Mouse (Mus musculus) thymus, postnatal 4 days (tissue): ENCODE results near the gene Pspn.

Experiments used
- DNase-seq: peaks from one replicate; pipeline ENCODE4 v3.0.0; 2021

Pspn gene

GRCm38 (mm10) chr17:56958667-56959066 lies 41.2 kb downstream of the Pspn start:
- no peak for DNase-seq

GRCm38 (mm10) chr17:56957763-56958429 lies 41.9 kb downstream of the Pspn start:
- peak; percentile 58 for DNase-seq

DNA sequence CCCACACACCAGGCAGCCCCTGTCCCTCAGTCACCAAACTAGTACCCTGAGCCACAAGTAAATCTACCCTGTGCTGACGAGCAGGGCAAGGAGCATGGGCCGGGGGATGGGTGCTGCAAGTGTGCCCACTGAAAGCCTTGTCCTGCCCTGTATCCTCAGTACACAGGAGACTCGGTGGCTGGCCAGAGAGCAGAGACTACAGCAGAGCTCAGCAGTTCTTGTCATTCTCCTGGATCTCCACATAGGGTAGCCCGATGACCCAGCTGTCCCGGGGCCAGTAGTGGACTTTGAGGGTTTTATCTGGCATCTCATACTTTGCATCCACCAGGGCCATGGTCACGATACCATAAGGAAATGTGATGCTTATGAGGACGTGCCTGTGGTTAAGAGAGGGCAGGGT lies 44.9 kb downstream of the Pspn start:
- no peak for DNase-seq

GRCm38 (mm10) chr17:56952639-56953038 lies 47.2 kb downstream of the Pspn start:
- DNase-seq = no peak

DNA sequence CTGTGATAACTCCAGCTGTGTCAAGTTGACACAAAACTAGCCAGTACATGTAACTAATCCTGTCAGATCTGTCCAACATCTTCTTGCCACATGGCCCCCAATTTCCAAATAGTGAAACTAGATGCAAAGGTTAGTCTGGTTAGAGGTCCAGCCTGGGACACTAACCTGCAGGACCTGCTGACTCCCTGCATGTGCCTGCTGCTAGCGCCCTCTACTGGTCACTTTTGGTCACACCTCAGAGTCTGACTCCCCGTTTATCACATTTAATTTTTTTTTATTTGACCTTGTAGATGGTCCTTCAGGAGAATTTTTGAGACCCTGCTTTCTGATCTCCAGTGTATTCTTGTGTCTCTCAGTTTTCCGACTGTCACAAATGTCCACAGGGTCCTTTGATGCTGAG lies 48.9 kb downstream of the Pspn start:
- DNase-seq = peak; percentile 83
